Mouse (Mus musculus) brain, adult 10 weeks (tissue): ENCODE results near the gene Diablo. TPM values are rescaled to one million over a fixed set of nuclear protein-coding genes. Genes with fewer than 3 reads are reported as not detected.

Experiments used
- polyA plus RNA-seq: library from polyadenylated mRNA; stranded (reverse); fragments of 350-450 nt; fragmentation: Illumina TruSeq; extraction: RNeasy Lipid Tissue Mini Kit (QIAGEN cat#74804); gene quantifications from one replicate; pipeline ENCODE4 v1.2.3, GENCODE M21; 2015; ENCODE audit warnings: low read depth, low replicate concordance

Gene Diablo
- polyA plus RNA-seq, result 64.8 TPM

GRCm38 (mm10) chr5:123523692-123524392, at the start of gene Diablo:
TSS of gene Diablo (minus strand) at chr5:123524176.

GRCm38 (mm10) chr5:123572357-123573186, 48.6 kb upstream of the Diablo start, which contains the start of gene Vps33a:
TSS of gene Vps33a (minus strand) at chr5:123573038.

GRCm38 (mm10) chr5:123525281-123525680, 1.3 kb upstream of the Diablo start, which contains the start of gene Gm49027:
TSS of gene Gm49027 (minus strand) at chr5:123525488.

GRCm38 (mm10) chr5:123510160-123510559, 13.8 kb downstream of the Diablo start, which contains the start of gene B3gnt4:
TSS of gene B3gnt4 (plus strand) at chr5:123510460.

GRCm38 (mm10) chr5:123489112-123489785, 34.7 kb downstream of the Diablo start, which contains the start of the genes Lrrc43 and Il31:
TSS of gene Lrrc43 (plus strand) at chr5:123489305.
TSS of gene Il31 (minus strand) at chr5:123489489.

Other genes with a start within 250 kb of the Diablo start
- 40.8 TPM for gene Bcl7a, start 180.3 kb downstream of the Diablo start, polyA plus RNA-seq
- gene Mlxip, start 129.4 kb downstream of the Diablo start, polyA plus RNA-seq, result 11.0 TPM
- 1.0 TPM for gene Lrrc43, start 34.9 kb downstream of the Diablo start, polyA plus RNA-seq
- gene Il31, start 34.7 kb downstream of the Diablo start, polyA plus RNA-seq, result not detected
- gene B3gnt4, start 13.7 kb downstream of the Diablo start, polyA plus RNA-seq, result 1.1 TPM
- 2.9 TPM for gene Gm49027, start 1.3 kb upstream of the Diablo start, polyA plus RNA-seq
- 68.4 TPM for gene Vps33a, start 48.9 kb upstream of the Diablo start, polyA plus RNA-seq
- 82.0 TPM for gene Clip1, start 160.4 kb upstream of the Diablo start, polyA plus RNA-seq
- 35.4 TPM for gene Zcchc8, start 196.9 kb upstream of the Diablo start, polyA plus RNA-seq
- 105 TPM for gene Rsrc2, start 225.2 kb upstream of the Diablo start, polyA plus RNA-seq
- 0.21 TPM for gene Kntc1, start 225.5 kb upstream of the Diablo start, polyA plus RNA-seq